Mouse (Mus musculus): ENCODE results near the gene Olfr195. TPM values are rescaled to one million over a fixed set of nuclear protein-coding genes. Genes with fewer than 3 reads are reported as not detected.
"Not testable (repeated sequence)": the region's sequence is repeated elsewhere in the genome, so short reads cannot be mapped to it uniquely, and the experiment has no call there.

Olfr195 gene
- polyA plus RNA-seq (2015; fragmentation: Nextera tagmentation; extraction: Ambion mirVana), result not detected in 2 replicates

DNA sequence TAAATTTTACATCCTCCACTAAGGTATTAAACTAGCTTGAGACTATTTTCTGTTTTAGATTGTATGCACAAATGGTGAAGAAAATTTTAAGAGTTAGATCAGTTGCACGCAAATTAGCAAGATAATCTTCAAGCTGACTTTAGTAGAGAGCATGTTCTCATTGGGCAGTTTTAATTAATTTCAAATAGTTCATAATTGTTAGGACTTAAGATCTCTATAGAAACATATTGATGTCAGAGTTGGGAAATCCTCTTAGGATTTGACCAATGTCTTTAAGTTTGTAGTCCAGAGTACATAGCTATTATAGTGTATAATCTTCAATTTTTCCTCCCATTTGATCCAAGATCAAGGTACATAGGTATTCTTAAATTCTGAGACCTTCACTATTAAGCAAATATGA lies at the start of gene Olfr195:
TSS of gene Olfr195 (plus strand) at position 301 of the 400 bp plus-strand sequence.
- no peak within 1 kb of the TSS for H3K27ac ChIP-seq
- H3K4me3 ChIP-seq (replicated peaks), result no peak within 1 kb of the TSS
- WGBS, result 90% methylated on average over 1 of the region's 1 CpGs
- ATAC-seq, result no peak
- H3K36me3 ChIP-seq, result no peaks in the 10 kb centered on the region
- no peak within 1 kb of the TSS for H3K9ac ChIP-seq (replicated peaks)
- no peaks in the 10 kb centered on the region for H3K9me3 ChIP-seq
- H3K27me3 ChIP-seq, result no peaks in the 10 kb centered on the region
- no peak within 1 kb of the TSS for H3K4me2 ChIP-seq (replicated peaks)
- no peaks in the 10 kb centered on the region for H3K4me1 ChIP-seq (replicated peaks)

DNA sequence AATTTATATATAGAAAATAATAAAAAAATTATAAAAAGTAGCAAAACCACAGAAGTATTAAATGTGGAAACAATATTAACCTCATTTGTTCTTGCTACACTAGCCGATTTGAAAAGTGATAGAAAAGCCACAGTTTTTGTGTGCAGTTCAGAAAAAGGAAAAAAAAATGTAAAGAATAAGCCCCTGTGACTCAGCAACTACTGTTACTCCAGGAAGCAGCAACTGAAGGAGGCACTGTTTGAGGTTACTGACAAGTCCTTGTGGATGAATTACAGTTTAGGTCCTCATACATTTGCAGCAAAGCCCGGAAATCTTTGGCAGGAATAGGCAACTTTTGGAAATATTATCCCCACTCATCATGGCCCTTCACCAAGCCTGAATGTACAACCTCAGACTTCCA lies 41.5 kb upstream of the Olfr195 start:
- Histone ChIP-seq H3K4me3 (replicated peaks) (no peak overlapping the region), H3K9me3 (no peaks in the 10 kb centered on the region), H3K27me3 (no peaks in the 10 kb centered on the region), H3K36me3 (no peaks in the 10 kb centered on the region), H3K4me1 (replicated peaks) (no peaks in the 10 kb centered on the region), H3K4me2 (replicated peaks) (no peak overlapping the region), H3K9ac (replicated peaks) (no peak overlapping the region), H3K27ac (no peak overlapping the region)
- 88% methylated on average over 2 of the region's 2 CpGs for WGBS
- ATAC-seq, result no peak

- not testable (repeated sequence) for H3K4me2 ChIP-seq (replicated peaks); H3K4me1 ChIP-seq (replicated peaks); H3K27ac ChIP-seq; H3K36me3 ChIP-seq; H3K27me3 ChIP-seq; ATAC-seq; H3K9ac ChIP-seq (replicated peaks); H3K4me3 ChIP-seq (replicated peaks); H3K9me3 ChIP-seq
- 72% methylated on average over 5 of the region's 5 CpGs for WGBS
These were observed 38.3 kb upstream of the Olfr195 start for GRCm38 (mm10) chr16:59108522-59108921.

DNA sequence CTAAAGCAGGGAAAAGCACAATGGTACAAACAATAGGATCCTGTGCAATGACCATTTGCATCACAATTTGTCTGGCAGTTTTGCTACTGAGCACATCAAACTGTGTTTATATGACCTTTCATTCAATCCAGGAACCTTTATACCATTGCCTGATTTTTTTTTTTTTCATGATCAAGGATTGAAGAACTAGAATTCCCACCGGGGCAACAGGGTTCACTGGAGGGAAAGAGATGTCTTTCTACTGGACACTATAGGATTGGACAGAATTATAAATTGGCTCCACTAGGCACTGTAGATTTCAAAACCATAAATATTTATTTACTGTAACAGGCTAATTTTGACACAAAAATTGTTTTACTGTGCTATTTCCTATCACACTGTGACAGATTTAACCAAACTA lies 35.1 kb upstream of the Olfr195 start, which contains the start of gene Olfr193:
TSS of gene Olfr193 (minus strand) at position 101 of the 400 bp plus-strand sequence.
- no peak within 1 kb of the TSS for H3K27ac ChIP-seq
- no peak within 1 kb of the TSS for H3K4me3 ChIP-seq (replicated peaks)
- no peak within 1 kb of the TSS for H3K4me2 ChIP-seq (replicated peaks)
- H3K4me1 ChIP-seq (replicated peaks), result no peaks in the 10 kb centered on the region
- H3K9me3 ChIP-seq, result no peaks in the 10 kb centered on the region
- WGBS, result 69% methylated on average over 1 of the region's 1 CpGs
- no peak within 1 kb of the TSS for H3K9ac ChIP-seq (replicated peaks)
- no peaks in the 10 kb centered on the region for H3K27me3 ChIP-seq
- ATAC-seq, result no peak
- H3K36me3 ChIP-seq, result no peaks in the 10 kb centered on the region

DNA sequence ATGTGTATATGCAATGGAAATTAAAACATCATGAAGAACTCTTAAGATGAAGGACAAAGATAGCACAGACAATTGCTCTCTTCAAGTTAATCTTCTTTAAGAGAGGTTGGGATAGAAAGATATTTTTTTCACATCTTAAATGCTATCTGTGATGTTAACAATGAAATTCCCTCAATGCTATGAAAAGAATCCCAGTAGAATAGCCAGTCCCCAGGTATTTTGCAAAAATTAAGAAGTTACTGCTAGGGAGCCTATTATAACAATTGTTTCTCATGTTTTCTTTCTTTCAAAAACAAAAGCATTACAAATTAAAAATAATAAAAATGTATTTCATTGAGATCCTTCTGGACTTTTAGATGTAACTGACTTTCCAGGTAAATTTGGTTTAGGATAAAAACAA lies 25.9 kb upstream of the Olfr195 start, which contains the start of gene Olfr194:
TSS of gene Olfr194 (minus strand) at position 101 of the 400 bp plus-strand sequence.
- Histone ChIP-seq H3K36me3 (no peaks in the 10 kb centered on the region), H3K4me3 (replicated peaks) (no peak within 1 kb of the TSS), H3K27me3 (no peaks in the 10 kb centered on the region), H3K4me1 (replicated peaks) (no peaks in the 10 kb centered on the region), H3K27ac (no peak within 1 kb of the TSS), H3K9me3 (no peaks in the 10 kb centered on the region), H3K9ac (replicated peaks) (no peak within 1 kb of the TSS), H3K4me2 (replicated peaks) (no peak within 1 kb of the TSS)
- ATAC-seq, result no peak

DNA sequence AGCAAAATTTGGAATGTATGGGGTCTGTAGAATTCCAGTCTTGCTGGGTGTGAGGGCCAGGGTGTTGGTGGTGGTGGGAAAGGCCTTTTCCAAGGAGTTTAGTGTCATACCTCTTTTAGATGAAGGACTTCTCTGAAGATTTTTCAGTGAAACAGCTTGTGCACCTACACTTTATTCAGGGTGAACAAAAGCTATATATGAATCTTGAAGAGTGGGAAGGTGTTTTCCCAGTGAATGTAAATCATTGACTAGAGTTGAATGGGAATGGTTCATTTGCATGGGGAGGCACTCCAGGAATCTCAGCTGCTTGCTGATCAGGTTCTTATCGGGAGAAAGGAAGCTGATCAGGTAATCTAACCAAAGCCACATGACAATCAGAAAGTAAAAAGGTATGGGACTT lies 16.1 kb upstream of the Olfr195 start:
- Histone ChIP-seq H3K27me3 (no peaks in the 10 kb centered on the region), H3K4me3 (replicated peaks) (no peak overlapping the region), H3K9me3 (no peaks in the 10 kb centered on the region), H3K9ac (replicated peaks) (no peak overlapping the region), H3K27ac (no peak overlapping the region), H3K36me3 (no peaks in the 10 kb centered on the region), H3K4me2 (replicated peaks) (no peak overlapping the region), H3K4me1 (replicated peaks) (no peaks in the 10 kb centered on the region)
- 97% methylated on average over 1 of the region's 1 CpGs for WGBS
- no peak for ATAC-seq

DNA sequence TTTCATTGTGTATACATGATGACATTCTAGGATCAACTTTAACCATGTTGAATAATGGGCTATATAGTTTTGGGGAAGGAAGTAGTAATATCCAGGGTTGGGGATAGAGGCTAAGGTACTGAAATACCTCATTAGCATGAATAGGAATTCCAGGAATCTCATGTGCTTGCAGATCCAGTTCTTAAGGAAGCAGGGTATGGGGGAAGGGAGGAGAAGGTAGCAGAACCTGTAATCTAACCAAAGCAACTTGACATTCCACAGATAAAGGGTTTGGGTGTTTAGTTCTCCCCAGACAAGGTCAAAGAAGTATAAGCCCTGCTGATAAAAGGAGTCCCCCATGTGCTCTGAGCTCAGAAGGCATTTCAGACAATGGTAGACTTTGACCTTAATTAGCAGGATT lies 5.7 kb upstream of the Olfr195 start:
- ATAC-seq, result no peak
- Histone ChIP-seq H3K4me2 (replicated peaks) (no peak overlapping the region), H3K4me1 (replicated peaks) (no peaks in the 10 kb centered on the region), H3K36me3 (no peaks in the 10 kb centered on the region), H3K9ac (replicated peaks) (no peak overlapping the region), H3K9me3 (no peaks in the 10 kb centered on the region), H3K27me3 (no peaks in the 10 kb centered on the region), H3K4me3 (replicated peaks) (no peak overlapping the region), H3K27ac (no peak overlapping the region)

DNA sequence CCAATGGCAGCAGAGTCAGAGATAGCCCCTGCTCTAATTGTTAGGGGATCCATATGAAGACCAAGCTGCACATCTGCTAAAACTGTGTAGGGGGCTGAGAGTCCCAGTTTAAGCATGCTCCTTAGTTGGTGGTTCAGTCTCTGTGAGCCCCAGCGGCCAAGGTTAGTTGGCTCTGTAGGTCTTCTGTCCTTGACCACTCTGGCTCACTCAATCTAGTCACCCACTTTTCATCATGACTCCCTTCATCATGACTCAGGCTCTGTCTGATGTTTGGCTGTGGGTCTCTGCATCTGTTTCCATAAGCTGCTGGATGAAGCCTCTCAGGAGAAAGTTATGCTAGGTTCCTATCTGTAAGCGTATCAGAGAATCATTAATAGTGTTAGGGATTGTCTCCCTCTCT lies 5.2 kb downstream of the Olfr195 start:
- Histone ChIP-seq H3K4me3 (replicated peaks) (no peak overlapping the region), H3K27ac (no peak overlapping the region)
- 94% methylated on average over 2 of the region's 2 CpGs for WGBS

GRCm38 (mm10) chr16:59170354-59170753 lies 23.5 kb downstream of the Olfr195 start, which contains the start of gene Olfr196:
Gene Olfr196, minus strand, starts transcription at chr16:59170454.
- H3K4me3 ChIP-seq (replicated peaks), result no peak within 1 kb of the TSS
- no peaks in the 10 kb centered on the region for H3K9me3 ChIP-seq
- no peaks in the 10 kb centered on the region for H3K27me3 ChIP-seq
- H3K36me3 ChIP-seq, result no peaks in the 10 kb centered on the region
- no peak within 1 kb of the TSS for H3K9ac ChIP-seq (replicated peaks)
- no peak for ATAC-seq
- no peak within 1 kb of the TSS for H3K27ac ChIP-seq
- H3K4me1 ChIP-seq (replicated peaks), result no peaks in the 10 kb centered on the region
- 75% methylated on average over 3 of the region's 3 CpGs for WGBS
- H3K4me2 ChIP-seq (replicated peaks), result no peak within 1 kb of the TSS

More for the DNA sequence above, 5.2 kb downstream of the Olfr195 start:
- Histone ChIP-seq H3K4me2 (replicated peaks) (no peak overlapping the region), H3K36me3 (no peaks in the 10 kb centered on the region), H3K4me1 (replicated peaks) (no peaks in the 10 kb centered on the region), H3K9ac (replicated peaks) (no peak overlapping the region), H3K27me3 (no peaks in the 10 kb centered on the region), H3K9me3 (no peaks in the 10 kb centered on the region)
- ATAC-seq, result no peak

Other genes starting within 250 kb of the Olfr195 start
- not detected in 2 replicates for gene Olfr181, start 218.3 kb upstream of the Olfr195 start, polyA plus RNA-seq (2015; fragmentation: Nextera tagmentation; extraction: Ambion mirVana)
- not detected in 2 replicates for gene Olfr180, start 217.7 kb upstream of the Olfr195 start, polyA plus RNA-seq (2015; fragmentation: Nextera tagmentation; extraction: Ambion mirVana)
- gene Olfr183, start 151.7 kb upstream of the Olfr195 start, polyA plus RNA-seq (2015; fragmentation: Nextera tagmentation; extraction: Ambion mirVana), result not detected in 2 replicates
- gene Olfr186, start 116.8 kb upstream of the Olfr195 start, polyA plus RNA-seq (2015; fragmentation: Nextera tagmentation; extraction: Ambion mirVana), result not detected in 2 replicates
- not detected in 2 replicates for gene Olfr187, start 107.3 kb upstream of the Olfr195 start, polyA plus RNA-seq (2015; fragmentation: Nextera tagmentation; extraction: Ambion mirVana)
- not detected in 2 replicates for gene Olfr190, start 69.0 kb upstream of the Olfr195 start, polyA plus RNA-seq (2015; fragmentation: Nextera tagmentation; extraction: Ambion mirVana)
- not detected in 2 replicates for gene Olfr191, start 57.2 kb upstream of the Olfr195 start, polyA plus RNA-seq (2015; fragmentation: Nextera tagmentation; extraction: Ambion mirVana)
- gene Olfr193, start 35.2 kb upstream of the Olfr195 start, polyA plus RNA-seq (2015; fragmentation: Nextera tagmentation; extraction: Ambion mirVana), result not detected in 2 replicates
- gene Olfr194, start 26.0 kb upstream of the Olfr195 start, polyA plus RNA-seq (2015; fragmentation: Nextera tagmentation; extraction: Ambion mirVana), result not detected in 2 replicates
- gene Olfr196, start 23.4 kb downstream of the Olfr195 start, polyA plus RNA-seq (2015; fragmentation: Nextera tagmentation; extraction: Ambion mirVana), result not detected in 2 replicates
- not detected in 2 replicates for gene Olfr198, start 56.5 kb downstream of the Olfr195 start, polyA plus RNA-seq (2015; fragmentation: Nextera tagmentation; extraction: Ambion mirVana)
- gene Olfr199, start 72.7 kb downstream of the Olfr195 start, polyA plus RNA-seq (2015; fragmentation: Nextera tagmentation; extraction: Ambion mirVana), result not detected in 2 replicates
- not detected in 2 replicates for gene Olfr201, start 125.6 kb downstream of the Olfr195 start, polyA plus RNA-seq (2015; fragmentation: Nextera tagmentation; extraction: Ambion mirVana)
- gene Olfr202, start 139.7 kb downstream of the Olfr195 start, polyA plus RNA-seq (2015; fragmentation: Nextera tagmentation; extraction: Ambion mirVana), result not detected in 2 replicates
- gene Olfr203, start 151.8 kb downstream of the Olfr195 start, polyA plus RNA-seq (2015; fragmentation: Nextera tagmentation; extraction: Ambion mirVana), result not detected in 2 replicates
- gene Olfr204, start 171.2 kb downstream of the Olfr195 start, polyA plus RNA-seq (2015; fragmentation: Nextera tagmentation; extraction: Ambion mirVana), result not detected in 2 replicates
- not detected in 2 replicates for gene Olfr205, start 184.1 kb downstream of the Olfr195 start, polyA plus RNA-seq (2015; fragmentation: Nextera tagmentation; extraction: Ambion mirVana)
- gene Olfr206, start 202.2 kb downstream of the Olfr195 start, polyA plus RNA-seq (2015; fragmentation: Nextera tagmentation; extraction: Ambion mirVana), result not detected in 2 replicates
- not detected in 2 replicates for gene Olfr209, start 216.9 kb downstream of the Olfr195 start, polyA plus RNA-seq (2015; fragmentation: Nextera tagmentation; extraction: Ambion mirVana)

All from midbrain, embryonic 13.5 days (tissue).